Mouse (Mus musculus) embryo, embryonic 10.5 days (tissue): Measurements from ENCODE around the gene Atp5mpl.

Experiments used
- DNase-seq: peaks from one replicate; pipeline ENCODE4 v3.0.0-alpha.2; 2015; ENCODE audit warnings: low spot score

The Atp5mpl gene

GRCm38 (mm10) chr12:111966683-111967173, at the start of gene Atp5mpl:
TSS of gene Atp5mpl (minus strand) at chr12:111966977.
- peak; percentile 94 for DNase-seq

GRCm38 (mm10) chr12:112016346-112016745, 49.6 kb upstream of the Atp5mpl start:
- DNase-seq = no peak

- peak; percentile 71 for DNase-seq
Measured at GRCm38 (mm10) chr12:112013271-112013801, 46.6 kb upstream of the Atp5mpl start.

GRCm38 (mm10) chr12:112012511-112013270, 45.9 kb upstream of the Atp5mpl start:
- peak; percentile 74 for DNase-seq

GRCm38 (mm10) chr12:112001223-112001622, 34.4 kb upstream of the Atp5mpl start:
- peak; percentile 90 for DNase-seq

GRCm38 (mm10) chr12:111999735-112000134, 33.0 kb upstream of the Atp5mpl start:
- no peak for DNase-seq

- no peak for DNase-seq
Measured at GRCm38 (mm10) chr12:111995161-111995560, 28.4 kb upstream of the Atp5mpl start.

- DNase-seq = no peak
Measured at GRCm38 (mm10) chr12:111992626-111993025, 25.8 kb upstream of the Atp5mpl start.

GRCm38 (mm10) chr12:111986756-111987155, 20.0 kb upstream of the Atp5mpl start:
- no peak for DNase-seq

GRCm38 (mm10) chr12:111983165-111983564, 16.4 kb upstream of the Atp5mpl start:
- no peak for DNase-seq

GRCm38 (mm10) chr12:111981831-111982230, 15.1 kb upstream of the Atp5mpl start:
- no peak for DNase-seq

GRCm38 (mm10) chr12:111980887-111981367, 14.2 kb upstream of the Atp5mpl start, which contains the start of gene Rd3l:
TSS of gene Rd3l (minus strand) at chr12:111981317.
- no peak for DNase-seq

GRCm38 (mm10) chr12:111978274-111978673, 11.5 kb upstream of the Atp5mpl start:
- no peak for DNase-seq

- no peak for DNase-seq
Measured at GRCm38 (mm10) chr12:111977138-111977537, 10.4 kb upstream of the Atp5mpl start.

- no peak for DNase-seq
Measured at GRCm38 (mm10) chr12:111974578-111974977, 7.8 kb upstream of the Atp5mpl start.

- DNase-seq = no peak
Measured at GRCm38 (mm10) chr12:111972504-111972903, 5.7 kb upstream of the Atp5mpl start.

- no peak for DNase-seq
Measured at GRCm38 (mm10) chr12:111971231-111971686, 4.5 kb upstream of the Atp5mpl start, which contains the start of gene Tdrd9. TSS of gene Tdrd9 (plus strand) at chr12:111971559.

GRCm38 (mm10) chr12:111970085-111970484, 3.3 kb upstream of the Atp5mpl start:
- no peak for DNase-seq

- DNase-seq = no peak
Measured at GRCm38 (mm10) chr12:111963339-111963738, 3.4 kb downstream of the Atp5mpl start.

- peak; percentile 82 for DNase-seq
Measured at GRCm38 (mm10) chr12:111958101-111958865, 8.5 kb downstream of the Atp5mpl start.

GRCm38 (mm10) chr12:111956173-111956572, 10.6 kb downstream of the Atp5mpl start:
- no peak for DNase-seq

- no peak for DNase-seq
Measured at GRCm38 (mm10) chr12:111951701-111952100, 15.1 kb downstream of the Atp5mpl start.
